Mouse (Mus musculus): ENCODE measurements around the gene Sox8. TPM values are rescaled to one million over a fixed set of nuclear protein-coding genes. Genes with fewer than 3 reads are reported as not detected.

Gene Sox8
- total RNA-seq, 2 experiments from 2014 or later: 0.56 to 0.67 TPM

Other genes with a start within 250 kb of the Sox8 start
- gene Tpsab1, start 225.1 kb downstream of the Sox8 start, total RNA-seq (2021): 1 to 10 TPM; 2.3 to 2.6 TPM
- gene Tpsb2, start 204.4 kb downstream of the Sox8 start, total RNA-seq (2021): 1 to 10 TPM; 5.2 to 5.7 TPM
- not detected for gene Tpsg1, start 201.4 kb downstream of the Sox8 start, total RNA-seq (2021)
- 1 to 10 TPM; 4.9 to 8.1 TPM for gene Cacna1h, start 136.9 kb downstream of the Sox8 start, total RNA-seq (2021)
- under 1 TPM in 1 of 2 experiments, not detected in 1; 0.50 TPM for gene Tekt4, start 116.1 kb downstream of the Sox8 start, total RNA-seq (2021)
- gene Sstr5, start 73.4 kb downstream of the Sox8 start, total RNA-seq (2021): not detected
- gene Lmf1, start 8.4 kb upstream of the Sox8 start, total RNA-seq (2021): 10 to 100 TPM; 26.2 to 28.0 TPM
- 1 to 10 TPM; 1.7 to 2.1 TPM for gene Gng13, start 146.5 kb upstream of the Sox8 start, total RNA-seq (2021)
- 1 to 10 TPM; 1.1 to 4.4 TPM for gene Chtf18, start 156.7 kb upstream of the Sox8 start, total RNA-seq (2021)
- 1 to 10 TPM; 5.0 to 5.4 TPM for gene Rpusd1, start 157.0 kb upstream of the Sox8 start, total RNA-seq (2021)
- gene Mslnl, start 165.4 kb upstream of the Sox8 start, total RNA-seq (2021): not detected
- 10 to 100 TPM; 30.0 to 34.5 TPM for gene Msln, start 183.7 kb upstream of the Sox8 start, total RNA-seq (2021)
- gene Narfl, start 203.1 kb upstream of the Sox8 start, total RNA-seq (2021): 10 to 100 TPM; 44.8 TPM
- 10 to 100 TPM; 15.0 to 15.1 TPM for gene Haghl, start 215.0 kb upstream of the Sox8 start, total RNA-seq (2021)
- gene Ccdc78, start 215.9 kb upstream of the Sox8 start, total RNA-seq (2021): under 1 TPM in 1 of 2 experiments, not detected in 1; 0.17 TPM
- gene Fam173a, start 222.2 kb upstream of the Sox8 start, total RNA-seq (2021): 10 to 100 TPM; 36.4 to 37.4 TPM
- gene AC134908.4, start 225.0 kb upstream of the Sox8 start, total RNA-seq (2021): not detected
- gene Metrn, start 226.4 kb upstream of the Sox8 start, total RNA-seq (2021): 10 to 100 TPM; 67.1 to 74.7 TPM
- gene Fbxl16, start 238.4 kb upstream of the Sox8 start, total RNA-seq (2021): 1 to 10 TPM in 1 of 2 experiments, under 1 TPM in 1; 1.00 to 1.2 TPM